Mouse (Mus musculus): ENCODE data around the gene Hcst.

DNA sequence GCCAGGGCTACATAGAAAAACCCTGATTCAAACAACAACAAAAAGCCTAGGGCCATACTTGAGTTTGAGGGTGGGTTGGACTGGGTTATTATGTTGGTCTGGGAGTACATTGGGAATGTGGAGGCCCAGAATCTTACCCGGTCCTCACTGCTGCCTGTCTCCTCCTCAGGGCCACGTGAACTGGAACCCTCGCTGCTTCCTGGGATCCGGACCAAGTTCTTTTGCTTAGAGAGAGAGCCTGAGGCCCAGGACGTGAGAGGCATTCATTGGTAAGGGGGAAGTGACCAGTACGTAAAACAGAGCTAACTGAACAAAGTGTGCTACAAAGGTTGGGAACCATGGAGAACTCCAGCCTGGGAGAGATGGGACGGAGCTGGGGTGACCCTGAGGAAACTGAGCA is 30.6 kb upstream of the Hcst start:
- TF ChIP-seq ZC3H11A (IDR thresholded peaks at IDR 0.05; ENCODE audit: borderline replicate concordance, low read depth, low read length) (no peak), MAFK (IDR thresholded peaks at IDR 0.05; ENCODE audit: insufficient read depth, low read depth, low read length) (no peak), ZNF384 (IDR thresholded peaks at IDR 0.05; ENCODE audit: low read depth, low read length) (no peak), HCFC1 (IDR thresholded peaks at IDR 0.05; ENCODE audit: borderline replicate concordance, insufficient read depth, low read length) (no peak), CHD2 (IDR thresholded peaks at IDR 0.05; ENCODE audit: low read depth, low read length) (no peak)

All from ES-E14 (cell line).